Mouse (Mus musculus) T-helper 1 cell (primary cell): Measurements from ENCODE around the gene Rab33b.

Source experiments
- in situ Hi-C: fragments of 300-600 bp; cut with MboI, MseI; formaldehyde crosslinking; loops from one replicate; pipeline ENCODE4 v1.15.1; 2025; ENCODE audit warnings: high pct_unique_total_duplicates

The Rab33b gene

DNA sequence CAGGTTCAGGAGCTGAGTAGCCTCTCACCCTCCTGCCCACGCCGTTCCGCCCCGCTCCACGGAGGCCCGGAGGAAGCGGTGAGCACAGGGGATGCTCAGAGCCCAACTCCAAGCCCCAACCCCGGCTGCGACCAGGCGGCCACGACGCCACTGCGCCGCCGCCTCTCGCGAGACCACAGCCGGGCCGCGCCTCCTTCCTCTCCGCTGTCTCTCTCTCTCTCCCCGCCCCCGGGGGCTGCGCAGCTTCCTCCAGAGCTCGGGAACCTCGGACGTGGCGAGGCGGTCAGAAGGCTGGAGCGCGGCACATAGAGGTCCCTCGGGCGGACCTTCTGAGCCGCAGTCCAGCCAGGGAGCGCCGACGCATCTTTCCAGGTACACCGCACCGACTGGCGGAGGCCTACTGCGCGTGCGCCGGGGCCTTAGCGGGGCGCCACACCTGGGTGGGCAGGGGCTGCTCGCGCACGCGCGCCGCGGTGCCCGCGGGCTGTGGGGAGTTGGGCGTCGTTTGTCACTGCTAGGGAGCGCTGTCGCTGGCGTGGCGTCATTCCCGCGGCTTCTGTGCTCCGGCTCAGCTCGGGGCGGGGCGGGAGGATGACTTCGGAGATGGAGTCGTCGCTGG is at the start of gene Rab33b:
Gene Rab33b (plus strand): TSS at position 180 of the 619 bp plus-strand sequence.
- in situ Hi-C loops, result loop anchor here (10.0 kb wide), 1 partner anchor 171 kb away; no protein-coding TSS in a partner anchor

DNA sequence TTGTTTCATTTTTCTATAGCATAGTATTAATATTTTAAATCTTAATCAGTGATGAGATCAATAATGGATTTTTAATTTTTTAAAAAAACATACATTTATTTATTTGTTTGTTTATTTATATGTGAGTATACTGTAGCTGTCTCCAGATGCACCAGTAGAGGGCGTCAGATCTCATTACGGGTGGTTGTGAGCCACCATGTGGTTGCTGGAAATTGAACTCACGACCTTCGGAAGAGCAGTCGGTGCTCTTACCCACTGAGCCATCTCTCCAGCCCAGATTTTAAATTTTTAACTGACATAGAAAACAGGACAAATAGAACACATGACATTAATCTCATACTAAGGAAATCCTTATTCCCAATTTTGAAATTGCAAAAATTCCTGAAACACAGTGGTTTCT is 49.4 kb upstream of the Rab33b start:
- in situ Hi-C loops, result loop anchor here (5.0 kb wide), 1 partner anchor 33 kb away; no protein-coding TSS in a partner anchor

DNA sequence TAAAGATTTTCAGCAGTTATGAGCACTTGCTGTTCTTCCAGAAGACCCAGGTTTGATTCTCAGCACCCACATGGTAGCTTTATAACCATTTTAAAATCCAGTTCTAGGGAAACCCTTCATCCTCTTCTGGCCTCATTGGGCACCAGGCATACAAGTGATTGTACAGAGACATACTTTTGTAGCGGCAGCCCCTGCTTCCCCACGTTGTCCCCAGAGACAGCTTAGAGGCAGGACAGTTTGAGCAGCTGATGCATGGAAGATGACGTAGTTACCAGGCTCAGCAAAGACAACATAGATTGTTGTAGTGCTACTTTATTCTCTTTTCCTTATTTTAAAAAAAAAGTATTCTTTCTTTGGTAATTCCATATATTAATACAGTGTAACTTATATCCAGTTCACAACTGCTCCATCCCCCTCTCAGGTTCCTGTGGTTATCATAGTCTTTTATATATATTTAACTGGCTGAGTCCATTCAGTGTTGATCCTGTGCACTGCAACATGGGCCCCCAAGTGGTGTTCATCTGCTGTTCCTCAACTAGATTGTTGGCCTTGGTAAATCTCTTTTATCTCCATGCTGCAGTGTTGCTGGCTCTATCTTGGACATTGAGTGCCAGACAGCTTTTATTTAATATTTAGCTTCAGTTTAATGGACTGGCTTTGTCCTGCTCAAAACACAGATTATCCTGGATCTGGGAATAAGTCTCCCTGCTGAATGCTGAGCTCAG is 48.7 kb upstream of the Rab33b start:
- in situ Hi-C loops, result loop anchor here (5.0 kb wide), 1 partner anchor 32 kb away; no protein-coding TSS in a partner anchor

DNA sequence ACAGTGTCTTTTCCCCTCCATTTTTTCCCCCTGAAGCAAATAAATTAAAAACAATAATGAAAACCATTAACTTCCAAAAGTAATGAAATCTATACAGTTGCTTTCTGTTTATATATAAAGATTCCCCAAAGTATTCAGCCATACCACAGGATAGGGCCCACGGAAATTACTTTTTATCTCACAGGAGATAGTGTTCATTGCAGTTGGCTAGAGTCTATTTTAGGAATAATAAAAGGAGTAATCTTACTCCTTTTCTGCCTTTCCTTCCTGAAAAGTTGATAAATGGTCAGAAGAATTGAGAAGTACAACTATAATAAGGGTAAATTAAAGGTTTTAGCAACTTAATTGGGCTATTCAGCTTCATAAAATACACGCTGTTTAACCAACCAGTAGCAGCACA is 15.2 kb upstream of the Rab33b start:
- in situ Hi-C loops, result loop anchor here (5.0 kb wide), 1 partner anchor 36 kb away; no protein-coding TSS in a partner anchor

- in situ Hi-C loops, result no loop called here
Observed at GRCm38 (mm10) chr3:51475706-51476105, 8.0 kb upstream of the Rab33b start.

- in situ Hi-C loops, result loop anchor here (10.0 kb wide), 1 partner anchor 175 kb away; no protein-coding TSS in a partner anchor
Observed at GRCm38 (mm10) chr3:51479893-51480292, 3.8 kb upstream of the Rab33b start.

GRCm38 (mm10) chr3:51481059-51481458 is 2.7 kb upstream of the Rab33b start:
- in situ Hi-C loops, result loop anchor here (10.0 kb wide), 1 partner anchor 174 kb away; no protein-coding TSS in a partner anchor

GRCm38 (mm10) chr3:51481881-51482280 is 1.8 kb upstream of the Rab33b start:
- in situ Hi-C loops, result loop anchor here (10.0 kb wide), 1 partner anchor 173 kb away; no protein-coding TSS in a partner anchor

GRCm38 (mm10) chr3:51482781-51483180 is 939 bp upstream of the Rab33b start:
- in situ Hi-C loops, result loop anchor here (10.0 kb wide), 1 partner anchor 172 kb away; no protein-coding TSS in a partner anchor

DNA sequence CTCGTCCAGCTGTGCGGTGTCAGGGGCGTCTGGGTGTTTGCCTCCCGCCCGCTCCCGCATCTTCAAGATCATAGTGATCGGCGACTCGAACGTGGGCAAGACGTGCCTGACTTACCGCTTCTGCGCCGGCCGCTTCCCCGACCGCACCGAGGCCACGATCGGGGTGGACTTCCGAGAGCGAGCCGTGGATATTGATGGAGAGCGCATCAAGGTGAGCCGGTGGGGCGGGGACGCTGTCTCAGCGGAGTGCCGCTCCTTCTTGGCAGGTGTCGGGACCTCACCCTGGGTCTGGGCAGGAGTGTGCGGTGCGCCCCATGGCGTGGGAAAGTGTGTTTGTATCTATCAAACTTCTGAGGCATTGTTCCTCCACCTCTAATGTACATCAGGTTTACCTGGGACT is 650 bp downstream of the Rab33b start:
- in situ Hi-C loops, result loop anchor here (10.0 kb wide), 1 partner anchor 170 kb away; no protein-coding TSS in a partner anchor

GRCm38 (mm10) chr3:51485347-51485746 is 1.6 kb downstream of the Rab33b start:
- in situ Hi-C loops, result loop anchor here (5.0 to 10.0 kb wide), 2 partner anchors 57 to 169 kb away; no protein-coding TSS in a partner anchor

- in situ Hi-C loops, result loop anchor here (5.0 to 10.0 kb wide), 2 partner anchors 56 to 168 kb away; no protein-coding TSS in a partner anchor
Observed at GRCm38 (mm10) chr3:51486491-51487195, 2.9 kb downstream of the Rab33b start.

DNA sequence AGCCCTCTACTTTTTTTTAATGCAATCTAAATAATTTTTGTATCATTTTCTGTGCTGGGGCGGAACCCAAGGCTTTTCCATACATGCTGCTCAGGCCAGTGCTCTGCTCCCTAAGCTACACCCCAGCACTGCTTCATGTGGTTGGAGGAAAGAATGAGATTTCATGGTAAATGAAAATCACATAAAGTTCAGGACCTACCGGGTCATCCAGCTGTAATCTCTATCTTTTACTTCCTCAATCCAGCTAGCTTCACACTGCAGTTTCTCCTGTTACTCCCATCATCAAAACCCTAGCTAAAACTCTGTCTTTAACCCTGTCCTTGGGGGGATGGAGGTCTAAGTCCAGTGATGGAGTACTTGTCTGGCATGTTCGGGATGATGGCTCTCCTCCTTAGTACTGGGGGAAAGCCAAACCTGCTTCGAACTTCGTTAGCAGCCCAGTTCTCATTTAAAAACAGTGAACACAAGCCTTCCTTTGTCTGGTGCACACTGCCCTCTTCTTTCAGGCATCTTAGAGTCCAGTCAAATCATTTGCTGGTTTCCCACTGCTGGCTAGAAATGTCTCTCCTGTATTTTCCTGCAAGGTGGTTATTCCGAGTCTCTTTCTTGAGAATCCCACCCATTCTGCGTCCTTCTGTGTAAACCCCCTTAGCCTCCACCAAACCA is 6.5 kb downstream of the Rab33b start:
- in situ Hi-C loops, result loop anchor here (10.0 kb wide), 1 partner anchor 745 kb away; no protein-coding TSS in a partner anchor

DNA sequence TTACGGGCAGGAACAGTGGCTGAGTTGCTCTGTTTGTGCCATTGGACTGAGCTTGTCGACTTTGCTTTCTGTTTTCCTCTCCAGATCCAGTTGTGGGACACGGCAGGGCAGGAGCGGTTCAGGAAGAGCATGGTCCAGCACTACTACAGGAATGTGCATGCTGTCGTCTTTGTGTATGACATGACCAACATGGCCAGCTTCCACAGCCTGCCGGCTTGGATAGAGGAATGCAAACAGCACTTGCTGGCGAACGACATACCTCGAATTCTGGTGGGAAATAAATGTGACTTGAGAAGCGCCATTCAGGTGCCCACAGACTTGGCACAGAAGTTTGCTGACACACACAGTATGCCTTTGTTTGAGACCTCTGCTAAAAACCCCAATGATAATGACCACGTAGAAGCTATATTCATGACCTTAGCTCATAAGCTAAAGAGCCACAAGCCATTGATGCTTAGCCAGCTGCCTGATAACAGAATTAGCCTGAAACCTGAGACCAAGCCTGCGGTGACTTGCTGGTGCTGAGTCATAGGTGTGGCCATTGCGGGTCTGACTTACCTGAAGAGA is 9.6 kb downstream of the Rab33b start:
- in situ Hi-C loops, result loop anchor here (10.0 kb wide), 1 partner anchor 741 kb away; no protein-coding TSS in a partner anchor

GRCm38 (mm10) chr3:51494466-51494865 is 10.7 kb downstream of the Rab33b start:
- in situ Hi-C loops, result loop anchor here (10.0 kb wide), 1 partner anchor 740 kb away; no protein-coding TSS in a partner anchor

DNA sequence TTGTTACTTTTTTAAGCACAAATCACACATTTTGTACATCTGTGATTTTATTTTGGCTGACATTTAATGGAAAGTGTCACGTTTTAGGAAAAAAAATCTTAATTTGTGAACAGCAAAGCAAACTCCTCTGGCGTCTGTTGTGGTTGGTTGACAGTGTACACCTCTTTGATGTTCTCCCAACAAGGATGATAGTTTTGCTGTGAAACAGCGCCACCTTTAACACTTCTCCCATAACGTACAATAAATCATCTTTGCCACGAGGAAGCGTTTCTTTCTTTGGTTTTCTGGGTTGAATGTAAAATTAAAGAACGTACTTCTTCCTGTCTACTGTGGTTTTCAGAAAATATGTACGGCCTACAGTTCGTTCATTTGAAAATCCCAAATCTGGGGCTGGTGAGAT is 11.9 kb downstream of the Rab33b start:
- in situ Hi-C loops, result loop anchor here (10.0 kb wide), 1 partner anchor 739 kb away; no protein-coding TSS in a partner anchor

DNA sequence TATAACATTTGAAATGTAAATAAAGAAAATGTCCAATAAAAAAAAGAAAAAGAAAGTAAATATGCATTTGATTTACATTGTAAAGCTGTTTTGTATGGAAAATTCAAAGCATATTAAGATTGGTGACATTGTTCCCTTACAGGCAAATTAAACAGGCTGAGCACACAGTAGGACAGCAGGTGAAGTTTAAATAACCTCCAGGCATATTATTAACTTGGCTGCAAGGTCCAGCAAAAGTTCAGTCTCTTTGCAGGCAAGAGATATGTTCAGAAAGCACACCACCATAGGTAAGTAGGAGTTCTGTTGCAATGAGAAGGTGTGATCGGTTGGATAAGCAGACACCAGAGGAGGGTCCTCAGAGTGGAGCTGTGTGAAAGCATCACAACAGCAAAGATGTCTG is 14.3 kb downstream of the Rab33b start:
- in situ Hi-C loops, result loop anchor here (10.0 kb wide), 1 partner anchor 737 kb away; no protein-coding TSS in a partner anchor

- in situ Hi-C loops, result loop anchor here (10.0 kb wide), 1 partner anchor 736 kb away; no protein-coding TSS in a partner anchor
Observed at GRCm38 (mm10) chr3:51498659-51499058, 14.9 kb downstream of the Rab33b start.

GRCm38 (mm10) chr3:51499876-51500275 is 16.2 kb downstream of the Rab33b start:
- in situ Hi-C loops, result loop anchor here (10.0 kb wide), 1 partner anchor 735 kb away; no protein-coding TSS in a partner anchor

DNA sequence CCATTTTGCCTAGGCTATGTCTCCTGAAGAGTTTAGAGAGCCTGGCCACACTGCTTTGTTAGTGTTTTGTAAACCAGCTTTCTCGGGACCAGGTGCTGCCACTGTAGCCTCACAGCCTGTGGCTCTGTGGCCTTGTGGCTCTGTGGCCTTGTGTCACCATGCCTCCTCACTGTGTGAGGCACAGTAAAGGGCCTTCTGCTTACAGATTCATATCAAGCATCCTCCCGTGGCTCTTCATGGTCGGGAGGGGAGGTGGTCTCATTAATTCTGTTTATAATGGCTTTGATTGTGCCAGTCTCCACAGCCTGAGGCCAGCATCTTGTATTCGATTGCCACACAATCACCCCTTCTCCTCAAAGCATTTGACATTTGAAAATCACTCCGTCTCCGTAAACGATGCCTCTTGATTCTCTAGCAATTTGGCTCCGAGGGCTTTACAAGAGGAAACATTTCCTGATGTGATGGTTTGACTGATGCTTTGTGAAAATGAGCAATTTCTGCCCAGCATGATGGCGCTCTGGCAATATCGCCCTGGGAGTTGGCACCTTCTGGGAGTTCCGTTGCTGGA is 20.7 kb downstream of the Rab33b start:
- in situ Hi-C loops, result no loop called here
